Mouse (Mus musculus): ENCODE measurements at regions not wholly inside any gene's neighbourhood (a gene's known extent, or its start where the extent isn't known, plus 50 kb on each side); places are given as distances from the start of the nearest gene placed in this dataset.
"Not testable (repeated sequence)": the region's sequence is repeated elsewhere in the genome, so short reads cannot be mapped to it uniquely, and the experiment has no call there.

- DNase-seq (ENCODE audit: extremely low spot score), result no peak
These were observed 61.8 kb upstream of the Dync1i1 start for GRCm38 (mm10) chr6:5663433-5664175.

- peak; percentile 72 for DNase-seq (ENCODE audit: extremely low spot score)
These were observed 80.2 kb upstream of the Dync1i1 start for GRCm38 (mm10) chr6:5645150-5645732.

GRCm38 (mm10) chr6:5634222-5634621 lies 91.2 kb upstream of the Dync1i1 start:
- DNase-seq (ENCODE audit: extremely low spot score), result no peak

GRCm38 (mm10) chr6:5633036-5633708 lies 92.3 kb upstream of the Dync1i1 start:
- DNase-seq (ENCODE audit: extremely low spot score), result peak; percentile 51

GRCm38 (mm10) chr6:5624085-5624484 lies 101.4 kb upstream of the Dync1i1 start:
- no peak for DNase-seq (ENCODE audit: extremely low spot score)

GRCm38 (mm10) chr6:5621582-5621981 lies 103.9 kb upstream of the Dync1i1 start:
- DNase-seq (ENCODE audit: extremely low spot score), result no peak

GRCm38 (mm10) chr6:5594011-5594410 lies 97.9 kb upstream of the Pdk4 start:
- DNase-seq (ENCODE audit: extremely low spot score), result no peak

- peak; percentile 75 for DNase-seq (ENCODE audit: extremely low spot score)
These were observed 93.5 kb upstream of the Pdk4 start for GRCm38 (mm10) chr6:5589635-5590034.

- DNase-seq (ENCODE audit: extremely low spot score), result no peak
These were observed 86.9 kb upstream of the Pdk4 start for GRCm38 (mm10) chr6:5582923-5583525.

- DNase-seq (ENCODE audit: extremely low spot score), result not testable (repeated sequence)
These were observed 80.8 kb upstream of the Pdk4 start for GRCm38 (mm10) chr6:5576891-5577290.

- no peak for DNase-seq (ENCODE audit: extremely low spot score)
These were observed 70.5 kb upstream of the Pdk4 start for GRCm38 (mm10) chr6:5566582-5566981.

GRCm38 (mm10) chr6:5565049-5565448 lies 68.9 kb upstream of the Pdk4 start:
- DNase-seq (ENCODE audit: extremely low spot score), result no peak

GRCm38 (mm10) chr6:5553703-5554394 lies 57.7 kb upstream of the Pdk4 start:
- no peak for DNase-seq (ENCODE audit: extremely low spot score)

- DNase-seq (ENCODE audit: extremely low spot score), result no peak
These were observed 54.0 kb upstream of the Pdk4 start for GRCm38 (mm10) chr6:5550067-5550466.

Measured in embryo, embryonic 9.5 days (tissue).